Mouse (Mus musculus) intestine, postnatal 0 days (tissue): Measurements from ENCODE around the gene Cldn18. TPM values are rescaled to one million over a fixed set of nuclear protein-coding genes. Genes with fewer than 3 reads are reported as not detected.

ENCODE experiments used
- ATAC-seq: fragments of 200-750 bp; cut with Nextera tagmentation; 2 replicates; pipeline ENCODE4 v1.8.0; 2017; ENCODE audit warnings: mild to moderate bottlenecking, moderate TSS enrichment, moderate library complexity
- H3K27ac ChIP-seq: fragments of 300-500 bp; sonication (generic); 2 replicates; pipeline ENCODE4 v1.5.1; 2014; ENCODE audit warnings: mild to moderate bottlenecking, low read depth, low read length, moderate library complexity
- H3K27me3 ChIP-seq: fragments of 300-500 bp; sonication (generic); replicated peaks from 2 replicates; pipeline ENCODE4 v1.6.1; 2014; ENCODE audit warnings: low read length, mixed read lengths; ENCODE audit not compliant: control insufficient read depth, insufficient read depth
- H3K36me3 ChIP-seq: fragments of 300-500 bp; sonication (generic); 2 replicates; pipeline ENCODE4 v1.6.1; 2014; ENCODE audit warnings: mild to moderate bottlenecking, moderate library complexity; ENCODE audit not compliant: control insufficient read depth, insufficient read depth
- H3K4me1 ChIP-seq: fragments of 300-500 bp; sonication (generic); replicated peaks from 2 replicates; pipeline ENCODE4 v1.6.1; 2014; ENCODE audit warnings: antibody characterized with exemption, low read length, mixed read lengths; ENCODE audit not compliant: control insufficient read depth, insufficient read depth
- H3K4me2 ChIP-seq: fragments of 300-500 bp; sonication (generic); replicated peaks from 2 replicates; pipeline ENCODE4 v1.6.1; 2014; ENCODE audit warnings: low read depth, mild to moderate bottlenecking, moderate library complexity
- H3K4me3 ChIP-seq: fragments of 300-500 bp; sonication (generic); 2 replicates; pipeline ENCODE4 v1.5.1; 2014; ENCODE audit warnings: low read depth, low read length
- H3K9ac ChIP-seq: fragments of 300-500 bp; sonication (generic); 2 replicates; pipeline ENCODE4 v1.6.1; 2014; ENCODE audit warnings: mild to moderate bottlenecking, low read depth, low read length
- H3K9me3 ChIP-seq: fragments of 300-500 bp; sonication (generic); 2 replicates; pipeline ENCODE4 v1.6.1; 2016; ENCODE audit warnings: mixed run types; ENCODE audit not compliant: control insufficient read depth
- CTCF ChIP-seq: sonication (generic); IDR thresholded peaks from 2 replicates; pipeline ENCODE4 v1.5.1; 2016; ENCODE audit warnings: low read depth, mild to moderate bottlenecking, control low read depth, antibody characterized with exemption, moderate library complexity
- WGBS: fragments of 180-500 bp; shearing (Covaris S2); extraction: QIAGEN DNeasy Blood & Tissue Kit; methylation state at CpG from one replicate; pipeline ENCODE4 v1.1.7; 2014; 5-methylcytosine and 5-hydroxymethylcytosine counted together
- polyA plus RNA-seq: library from polyadenylated mRNA; unstranded; fragments of >200 nt; fragmentation: Nextera tagmentation; extraction: Ambion mirVana; gene quantifications from 2 replicates; pipeline ENCODE4 v1.2.1, GENCODE M21; 2015

Gene Cldn18
- polyA plus RNA-seq, 1 experiment from 2014 or later: 1.8 TPM

DNA sequence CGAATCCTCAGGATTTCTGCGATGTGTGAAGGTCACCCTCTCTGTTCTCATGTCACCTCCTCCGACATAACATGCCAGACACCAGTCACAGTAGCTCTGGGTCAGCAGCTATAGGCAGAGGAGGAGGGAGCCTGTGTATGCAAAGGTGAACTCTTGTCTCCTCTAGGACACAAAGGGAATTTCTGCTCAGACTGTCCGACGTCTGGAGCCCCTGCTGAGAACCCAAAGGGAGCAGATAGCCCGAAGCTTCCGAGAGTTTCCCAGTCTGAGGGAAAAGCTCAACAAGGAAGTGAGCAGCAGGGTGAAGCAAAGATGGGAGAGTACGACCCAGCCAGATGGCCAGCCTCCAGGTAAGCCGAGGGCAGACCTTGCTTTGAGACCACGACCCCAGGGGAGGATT, 56.3 kb downstream of the Cldn18 start:
- no peak for ATAC-seq
- no peaks in the 10 kb centered on the region for H3K4me1 ChIP-seq
- H3K27me3 ChIP-seq: no peaks in the 10 kb centered on the region
- H3K4me3 ChIP-seq: no peak overlapping the region
- H3K27ac ChIP-seq: no peak overlapping the region
- no peak for TF ChIP-seq CTCF
- no peak overlapping the region for H3K4me2 ChIP-seq
- H3K9ac ChIP-seq: no peak overlapping the region
- no peaks in the 10 kb centered on the region for H3K9me3 ChIP-seq
- 84% methylated on average over 10 of the region's 10 CpGs for WGBS
- H3K36me3 ChIP-seq: 0 out of 2 replicates have a peak, but pooled peaks cover 3% of the 10 kb centered on the region

DNA sequence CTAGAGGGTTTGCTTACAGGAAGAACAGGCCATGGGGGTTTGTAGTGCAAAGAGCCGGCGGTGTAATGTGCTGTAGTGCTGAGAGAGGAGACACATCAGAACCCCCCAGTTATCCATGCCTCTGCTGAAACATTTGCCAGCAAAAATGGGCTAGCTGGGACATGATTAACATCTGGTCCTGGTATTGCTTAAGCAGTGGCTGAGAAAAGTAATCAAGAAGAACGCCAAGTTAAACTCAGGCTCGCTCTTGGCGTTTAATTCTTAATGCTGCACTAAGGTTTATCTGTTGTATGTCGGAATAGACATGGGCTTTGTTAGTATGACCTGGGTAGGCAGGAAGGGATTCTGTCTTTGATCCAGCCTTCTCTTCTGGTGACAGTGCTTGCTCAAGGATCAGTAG, 71.0 kb downstream of the Cldn18 start:
- no peak overlapping the region for H3K9ac ChIP-seq
- no peak overlapping the region for H3K27ac ChIP-seq
- H3K27me3 ChIP-seq: no peaks in the 10 kb centered on the region
- ATAC-seq: no peak
- WGBS: 85% methylated on average over 6 of the region's 6 CpGs
- no peak for TF ChIP-seq CTCF
- H3K4me1 ChIP-seq: no peaks in the 10 kb centered on the region
- H3K36me3 ChIP-seq: peaks cover 4% of the 10 kb centered on the region; the same call in 1 of the 2 replicates
- no peak overlapping the region for H3K4me2 ChIP-seq
- no peaks in the 10 kb centered on the region for H3K9me3 ChIP-seq
- H3K4me3 ChIP-seq: no peak overlapping the region

DNA sequence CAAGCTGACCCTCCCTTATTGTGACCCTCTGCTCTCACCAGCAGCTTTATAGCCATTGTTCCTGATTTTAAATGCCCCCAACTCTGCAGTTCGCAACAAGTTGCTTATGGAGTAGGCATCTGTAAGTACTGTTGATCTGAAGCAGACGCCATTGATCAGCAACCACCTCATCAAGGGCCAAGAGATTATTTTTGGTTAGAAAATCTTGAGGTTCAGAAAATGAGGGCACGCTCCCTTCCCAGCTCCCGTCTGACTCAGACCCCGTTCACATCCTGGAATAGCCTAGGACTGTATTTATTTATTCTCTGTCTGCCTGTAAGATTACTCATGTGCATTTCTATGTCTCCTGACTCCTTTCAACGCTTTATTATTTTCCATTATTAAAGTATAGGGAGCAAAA, 71.7 kb downstream of the Cldn18 start:
- no peak overlapping the region for H3K27ac ChIP-seq

DNA sequence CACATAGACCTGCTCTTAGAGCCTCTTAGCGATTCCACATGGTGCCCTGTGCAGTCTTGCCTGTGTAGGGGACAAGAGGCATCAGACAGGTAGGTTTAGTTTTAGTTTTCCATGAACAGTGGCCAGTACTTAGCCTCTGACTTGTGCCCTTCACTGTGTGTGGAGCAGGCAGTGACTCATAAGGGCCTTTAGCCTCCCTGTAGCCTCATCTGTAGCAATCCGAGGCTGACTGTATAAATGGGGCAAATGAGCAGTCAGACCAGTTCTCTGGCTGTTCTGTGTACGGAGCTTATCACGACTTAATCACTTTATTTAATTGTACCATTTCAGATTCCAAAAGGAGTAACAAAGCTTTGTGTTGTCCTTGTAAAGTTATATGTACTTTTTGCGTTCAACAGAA, 77.1 kb downstream of the Cldn18 start:
- H3K9me3 ChIP-seq: no peaks in the 10 kb centered on the region
- no peaks in the 10 kb centered on the region for H3K4me1 ChIP-seq
- H3K4me3 ChIP-seq: no peak overlapping the region
- ATAC-seq: no peak
- H3K27me3 ChIP-seq: no peaks in the 10 kb centered on the region
- no peak overlapping the region for H3K4me2 ChIP-seq
- no peak for TF ChIP-seq CTCF
- no peaks in the 10 kb centered on the region for H3K36me3 ChIP-seq
- WGBS: 53% methylated on average over 5 of the region's 5 CpGs
- no peak overlapping the region for H3K27ac ChIP-seq
- H3K9ac ChIP-seq: no peak overlapping the region

More for the DNA sequence above, 71.7 kb downstream of the Cldn18 start:
- Histone ChIP-seq H3K4me3 (no peak overlapping the region), H3K27me3 (no peaks in the 10 kb centered on the region), H3K9ac (no peak overlapping the region), H3K4me1 (no peaks in the 10 kb centered on the region), H3K9me3 (no peaks in the 10 kb centered on the region), H3K4me2 (no peak overlapping the region), H3K36me3 (peaks cover 4% of the 10 kb centered on the region; the same call in 1 of the 2 replicates)
- TF ChIP-seq CTCF: no peak
- WGBS: 86% methylated on average over 6 of the region's 6 CpGs
- ATAC-seq: no peak

Other genes with a start within 250 kb of the Cldn18 start
- 14.0 and 14.7 TPM in 2 replicates for gene Armc8, start 148.4 kb downstream of the Cldn18 start, polyA plus RNA-seq
- gene Dbr1, start 141.5 kb downstream of the Cldn18 start, polyA plus RNA-seq: 11.6 and 12.7 TPM in 2 replicates
- 0.81 and 1.0 TPM in 2 replicates for gene A4gnt, start 104.8 kb downstream of the Cldn18 start, polyA plus RNA-seq
- gene Dzip1l, start 87.8 kb downstream of the Cldn18 start, polyA plus RNA-seq: 3.3 and 4.1 TPM in 2 replicates
- gene Sox14, start 158.9 kb upstream of the Cldn18 start, polyA plus RNA-seq: not detected in 2 replicates